Mouse (Mus musculus) CH12.LX (cell line): Measurements from ENCODE around the gene Chsy1.

Experiments
- BHLHE40 ChIP-seq: IDR thresholded peaks from 2 replicates; pipeline ENCODE4 v1.6.1; 2011; ENCODE audit warnings: mild to moderate bottlenecking, low read depth, low read length, improper control_type of control experiment
- CHD2 ChIP-seq: IDR thresholded peaks from 2 replicates; pipeline ENCODE4 v1.6.1; 2011; ENCODE audit warnings: low read length, improper control_type of control experiment
- CTCF ChIP-seq, 2 experiments: IDR thresholded peaks in 1 of 2; conservative IDR thresholded peaks in 1 of 2; 2 replicates each; pipeline ENCODE4 v1.5.1; 2011 to 2012; ENCODE audit warnings: low read depth in 2 of 2, low read length in 2 of 2, improper control_type of control experiment in 1 of 2, inconsistent platforms in 1 of 2, mild to moderate bottlenecking in 1 of 2, moderate library complexity in 1 of 2
- E2F4 ChIP-seq: IDR thresholded peaks from 2 replicates; pipeline ENCODE4 v1.6.1; 2011; ENCODE audit warnings: low read depth, low read length, improper control_type of control experiment; ENCODE audit not compliant: insufficient replicate concordance
- EP300 ChIP-seq: IDR thresholded peaks from 2 replicates; pipeline ENCODE4 v1.6.1; 2011; ENCODE audit warnings: low read length, improper control_type of control experiment
- IRF4 ChIP-seq: IDR thresholded peaks from 2 replicates; pipeline ENCODE4 v1.6.1; 2014; ENCODE audit warnings: low read depth, mild to moderate bottlenecking, inconsistent platforms, low read length, improper control_type of control experiment
- MAFK ChIP-seq: IDR thresholded peaks from 2 replicates; pipeline ENCODE4 v1.6.1; 2011; ENCODE audit warnings: low read length, improper control_type of control experiment; ENCODE audit not compliant: insufficient replicate concordance
- MYC ChIP-seq: IDR thresholded peaks from 2 replicates; pipeline ENCODE4 v1.6.1; 2011; ENCODE audit warnings: low read depth, mild to moderate bottlenecking, improper control_type of control experiment, low read length
- TCF12 ChIP-seq: IDR thresholded peaks from 2 replicates; pipeline ENCODE4 v1.6.1; 2014; ENCODE audit warnings: low read depth, mild to moderate bottlenecking, inconsistent platforms, low read length, improper control_type of control experiment
- UBTF ChIP-seq: IDR thresholded peaks from 2 replicates; pipeline ENCODE4 v1.6.1; 2012; ENCODE audit warnings: low read depth, mild to moderate bottlenecking, inconsistent platforms, low read length, improper control_type of control experiment, moderate library complexity
- USF1 ChIP-seq: IDR thresholded peaks from 2 replicates; pipeline ENCODE4 v1.6.1; 2014; ENCODE audit warnings: low read depth, mild to moderate bottlenecking, inconsistent platforms, low read length, improper control_type of control experiment
- ZC3H11A ChIP-seq: IDR thresholded peaks from 2 replicates; pipeline ENCODE4 v1.6.1; 2012; ENCODE audit warnings: low read depth, mild to moderate bottlenecking, inconsistent platforms, low read length, improper control_type of control experiment

DNA sequence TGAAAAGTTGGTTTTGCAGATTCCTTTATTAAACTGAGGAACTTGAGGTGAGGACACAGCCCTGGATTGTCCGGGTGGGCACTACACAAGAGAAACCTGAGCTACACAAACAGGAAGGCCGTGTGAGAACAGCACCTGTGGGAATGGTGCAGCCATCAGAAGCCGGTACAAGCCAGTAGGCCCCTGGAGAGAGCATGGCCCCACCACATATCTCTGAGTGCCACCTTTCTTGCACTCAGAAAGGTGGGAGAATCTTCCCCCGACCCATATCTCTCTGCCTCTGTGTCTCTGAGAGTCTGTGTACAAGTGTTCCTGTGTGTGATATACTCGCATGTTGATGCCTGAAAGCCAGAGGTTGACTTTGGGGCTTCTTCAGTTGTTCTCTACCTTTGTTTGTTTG, 29.6 kb downstream of the Chsy1 start:
- no peak for TF ChIP-seq UBTF
- no peak for TF ChIP-seq ZC3H11A
- no peak for TF ChIP-seq TCF12
- no peak for TF ChIP-seq EP300
- TF ChIP-seq CTCF (conservative IDR thresholded peaks at IDR 0.05 in 1 of 2, IDR thresholded peaks at IDR 0.05 in 1 of 2; ENCODE audit: low read depth in 2 of 2, low read length in 2 of 2), result no peak
- no peak for TF ChIP-seq BHLHE40
- TF ChIP-seq MYC, result no peak
- TF ChIP-seq CHD2, result no peak
- no peak for TF ChIP-seq USF1
- no peak for TF ChIP-seq MAFK
- no peak for TF ChIP-seq IRF4
- TF ChIP-seq E2F4, result no peak
